Mouse (Mus musculus): Measurements from ENCODE around the gene Cd34. TPM values are rescaled to one million over a fixed set of nuclear protein-coding genes. Genes with fewer than 3 reads are reported as not detected.

Cd34 gene
- polyA plus RNA-seq (2012; rRNA removed) (5.8 and 7.7 TPM in 2 replicates), polyA plus RNA-seq (2014; fragmentation: Nextera tagmentation; extraction: Ambion mirVana) (10.6 and 11.2 TPM in 2 replicates)

DNA sequence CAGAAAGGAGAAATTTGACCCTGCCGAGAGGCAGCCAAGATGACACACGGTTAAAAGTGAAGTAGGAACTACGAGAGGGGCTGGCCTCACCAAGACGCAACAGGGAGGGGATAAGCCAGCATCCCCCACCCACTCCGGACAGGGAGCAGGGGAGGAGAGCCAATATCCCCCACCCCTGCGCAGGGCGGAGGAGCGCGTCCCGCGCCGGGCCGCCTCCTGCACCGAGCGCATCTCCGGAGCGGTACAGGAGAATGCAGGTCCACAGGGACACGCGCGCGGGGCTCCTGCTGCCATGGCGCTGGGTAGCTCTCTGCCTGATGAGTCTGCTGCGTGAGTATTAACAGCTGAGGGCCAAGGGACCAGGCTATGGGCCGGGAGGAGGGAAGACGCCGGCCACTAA lies at the start of gene Cd34:
Gene Cd34 (plus strand): TSS at position 105 of the 400 bp plus-strand sequence.
- Histone ChIP-seq H3K27me3 (ENCODE audit: control insufficient read depth, insufficient read depth, low read length) (peaks cover 10% of the 10 kb centered on the region), H3K4me2 (ENCODE audit: low read depth) (peak within 1 kb of the TSS; percentile 8; the same call in 1 of the 2 replicates), H3K27ac (no peak within 1 kb of the TSS), H3K9me3 (ENCODE audit: control insufficient read depth, low read length) (no peaks in the 10 kb centered on the region), H3K36me3 (replicated peaks; ENCODE audit: control insufficient read depth, insufficient read depth, low read depth) (no peaks in the 10 kb centered on the region), H3K4me1 (replicated peaks; ENCODE audit: control insufficient read depth in 2 of 2, insufficient read depth in 2 of 2, low read length in 1 of 2) (0 out of 4 replicates have a peak, but pooled peaks cover 0 to 2% of the 10 kb centered on the region in 2 experiments), H3K4me3 (ENCODE audit: insufficient read depth in 1 of 2, low read depth in 2 of 2, low read length in 2 of 2) (peak within 1 kb of the TSS; percentile 31 to 37), H3K9ac (replicated peaks) (no peak within 1 kb of the TSS; the same call in 1 of the 2 replicates)
- no peak for TF ChIP-seq CTCF (IDR thresholded peaks at IDR 0.05; ENCODE audit: low read depth)
- no peak for TF ChIP-seq EP300 (IDR thresholded peaks at IDR 0.05; ENCODE audit: low read depth)
- ATAC-seq (ENCODE audit: insufficient read depth) (peak; percentile 38; the same call in 1 of the 2 replicates), DNase-seq (ENCODE audit: low read depth in 3 of 3, low spot score in 3 of 3) (no peak)
- WGBS (ENCODE audit: insufficient replicate concordance) = under 1% methylated on average over 26 of the region's 26 CpGs

DNA sequence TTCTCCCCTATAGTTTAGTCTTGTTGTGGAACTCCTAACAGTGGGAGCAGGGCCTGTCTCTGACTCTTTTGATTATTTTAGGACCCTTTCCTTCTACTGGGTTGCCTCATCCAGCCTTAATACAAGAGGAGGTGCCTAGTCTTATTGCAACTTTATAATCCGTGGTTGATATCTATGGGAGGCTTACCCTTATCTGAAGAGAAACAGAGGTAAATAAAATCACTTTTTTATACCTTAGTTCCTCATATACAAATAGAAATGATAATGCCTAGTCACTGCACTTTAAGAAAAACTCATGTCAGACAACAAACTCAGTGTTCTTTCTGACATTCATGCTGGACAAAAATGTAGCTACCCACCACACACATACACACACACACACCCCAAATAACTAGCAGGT lies 44.1 kb upstream of the Cd34 start:
- WGBS (ENCODE audit: insufficient replicate concordance) = 18% methylated on average over 1 of the region's 1 CpGs
- Histone ChIP-seq H3K9me3 (ENCODE audit: control insufficient read depth, low read length) (no peaks in the 10 kb centered on the region), H3K4me1 (replicated peaks; ENCODE audit: control insufficient read depth in 2 of 2, insufficient read depth in 2 of 2, low read length in 1 of 2) (no peaks in the 10 kb centered on the region), H3K27ac (no peak overlapping the region), H3K9ac (replicated peaks) (no peak overlapping the region), H3K36me3 (replicated peaks; ENCODE audit: control insufficient read depth, insufficient read depth, low read depth) (no peaks in the 10 kb centered on the region), H3K4me2 (ENCODE audit: low read depth) (no peak overlapping the region), H3K4me3 (ENCODE audit: insufficient read depth in 1 of 2, low read depth in 2 of 2, low read length in 2 of 2) (no peak overlapping the region), H3K27me3 (ENCODE audit: control insufficient read depth, insufficient read depth, low read length) (no peaks in the 10 kb centered on the region)
- no peak for DNase-seq (ENCODE audit: low read depth in 3 of 3, low spot score in 3 of 3)
- ATAC-seq (ENCODE audit: insufficient read depth) = no peak
- TF ChIP-seq CTCF (IDR thresholded peaks at IDR 0.05; ENCODE audit: low read depth) = no peak
- no peak for TF ChIP-seq EP300 (IDR thresholded peaks at IDR 0.05; ENCODE audit: low read depth)

DNA sequence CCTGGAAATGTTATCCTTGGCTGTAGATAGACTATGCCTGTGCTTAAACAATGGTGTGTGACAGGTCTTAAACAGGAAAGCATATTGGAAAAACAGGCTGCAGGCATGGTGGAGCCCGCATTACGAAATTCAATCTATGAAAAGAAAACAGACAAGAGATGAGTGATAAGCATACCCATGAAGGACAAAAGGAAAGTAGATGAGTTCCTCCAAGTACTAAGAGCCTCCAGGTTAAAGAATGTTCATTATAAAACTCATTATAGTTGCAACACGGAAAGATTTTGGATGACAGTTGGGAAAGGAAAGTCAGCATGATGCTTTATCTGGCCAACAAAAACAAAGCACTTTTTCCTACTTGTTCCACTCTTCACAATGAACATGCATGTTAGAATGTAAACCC lies 43.3 kb upstream of the Cd34 start:
- Histone ChIP-seq H3K4me2 (ENCODE audit: low read depth) (no peak overlapping the region), H3K36me3 (replicated peaks; ENCODE audit: control insufficient read depth, insufficient read depth, low read depth) (no peaks in the 10 kb centered on the region), H3K9me3 (ENCODE audit: control insufficient read depth, low read length) (no peaks in the 10 kb centered on the region), H3K9ac (replicated peaks) (no peak overlapping the region), H3K27ac (no peak overlapping the region), H3K4me1 (replicated peaks; ENCODE audit: control insufficient read depth in 2 of 2, insufficient read depth in 2 of 2, low read length in 1 of 2) (no peaks in the 10 kb centered on the region), H3K27me3 (ENCODE audit: control insufficient read depth, insufficient read depth, low read length) (no peaks in the 10 kb centered on the region), H3K4me3 (ENCODE audit: insufficient read depth in 1 of 2, low read depth in 2 of 2, low read length in 2 of 2) (no peak overlapping the region)
- TF ChIP-seq CTCF (IDR thresholded peaks at IDR 0.05; ENCODE audit: low read depth) (no peak), EP300 (IDR thresholded peaks at IDR 0.05; ENCODE audit: low read depth) (no peak)
- ATAC-seq (ENCODE audit: insufficient read depth) (no peak), DNase-seq (ENCODE audit: low read depth in 3 of 3, low spot score in 3 of 3) (no peak)
- WGBS (ENCODE audit: insufficient replicate concordance) = 55% methylated on average over 3 of the region's 3 CpGs

DNA sequence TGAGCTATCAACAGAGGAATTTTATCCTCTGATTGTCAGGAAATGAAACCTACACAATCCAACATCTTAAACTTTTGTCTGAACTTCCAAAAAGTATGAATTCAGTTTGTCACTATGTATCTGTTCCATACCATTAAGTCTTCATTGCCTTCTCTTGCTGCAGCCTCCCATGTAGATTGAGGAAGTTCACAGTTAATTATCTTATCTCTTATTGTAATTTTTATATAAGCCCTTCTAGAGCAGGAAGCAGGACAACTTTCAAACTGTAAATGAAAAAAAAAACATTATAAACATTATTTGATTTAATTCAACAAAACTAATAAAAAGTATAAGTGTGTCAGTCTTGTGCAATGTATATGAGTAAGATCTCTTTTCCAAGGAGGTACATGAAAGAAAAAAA lies 37.5 kb upstream of the Cd34 start:
- no peaks in the 10 kb centered on the region for H3K36me3 ChIP-seq (replicated peaks; ENCODE audit: control insufficient read depth, insufficient read depth, low read depth)
- H3K4me2 ChIP-seq (ENCODE audit: low read depth) = no peak overlapping the region
- no peak for DNase-seq (ENCODE audit: low read depth in 3 of 3, low spot score in 3 of 3)
- H3K4me1 ChIP-seq (replicated peaks; ENCODE audit: control insufficient read depth in 2 of 2, insufficient read depth in 2 of 2, low read length in 1 of 2) = no peaks in the 10 kb centered on the region
- TF ChIP-seq EP300 (IDR thresholded peaks at IDR 0.05; ENCODE audit: low read depth) = no peak
- no peak for TF ChIP-seq CTCF (IDR thresholded peaks at IDR 0.05; ENCODE audit: low read depth)
- H3K9me3 ChIP-seq (ENCODE audit: control insufficient read depth, low read length) = no peaks in the 10 kb centered on the region
- no peak overlapping the region for H3K4me3 ChIP-seq (ENCODE audit: insufficient read depth in 1 of 2, low read depth in 2 of 2, low read length in 2 of 2)
- no peaks in the 10 kb centered on the region for H3K27me3 ChIP-seq (ENCODE audit: control insufficient read depth, insufficient read depth, low read length)
- no peak overlapping the region for H3K9ac ChIP-seq (replicated peaks)
- H3K27ac ChIP-seq = no peak overlapping the region
- ATAC-seq (ENCODE audit: insufficient read depth) = no peak

DNA sequence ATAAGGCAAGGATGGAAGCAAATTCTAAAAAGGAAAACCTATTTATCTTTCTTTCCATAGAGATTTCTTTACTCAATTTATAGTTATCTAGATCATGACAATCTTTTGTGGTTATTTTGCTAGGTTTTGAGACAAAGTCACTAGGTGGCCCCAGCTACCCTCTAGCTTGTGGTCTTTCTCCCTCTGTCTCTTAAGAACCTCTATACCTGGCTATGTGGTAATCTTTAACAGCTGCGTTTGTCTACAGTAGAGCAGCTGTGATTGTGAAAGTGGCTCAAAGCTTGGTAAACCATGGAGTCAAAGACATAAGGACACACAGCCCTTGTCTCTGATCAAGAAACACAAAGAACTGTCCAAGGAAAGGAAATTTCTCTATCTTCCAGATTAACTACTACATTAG lies 36.8 kb upstream of the Cd34 start:
- Histone ChIP-seq H3K9ac (replicated peaks) (no peak overlapping the region), H3K4me3 (ENCODE audit: insufficient read depth in 1 of 2, low read depth in 2 of 2, low read length in 2 of 2) (no peak overlapping the region), H3K4me2 (ENCODE audit: low read depth) (no peak overlapping the region), H3K36me3 (replicated peaks; ENCODE audit: control insufficient read depth, insufficient read depth, low read depth) (no peaks in the 10 kb centered on the region), H3K4me1 (replicated peaks; ENCODE audit: control insufficient read depth in 2 of 2, insufficient read depth in 2 of 2, low read length in 1 of 2) (no peaks in the 10 kb centered on the region), H3K27ac (no peak overlapping the region), H3K27me3 (ENCODE audit: control insufficient read depth, insufficient read depth, low read length) (no peaks in the 10 kb centered on the region), H3K9me3 (ENCODE audit: control insufficient read depth, low read length) (no peaks in the 10 kb centered on the region)
- DNase-seq (ENCODE audit: low read depth in 3 of 3, low spot score in 3 of 3) (no peak), ATAC-seq (ENCODE audit: insufficient read depth) (no peak)
- TF ChIP-seq EP300 (IDR thresholded peaks at IDR 0.05; ENCODE audit: low read depth) = no peak
- TF ChIP-seq CTCF (IDR thresholded peaks at IDR 0.05; ENCODE audit: low read depth) = no peak
- WGBS (ENCODE audit: insufficient replicate concordance) = 26% methylated on average over 1 of the region's 1 CpGs
